Mouse (Mus musculus): ENCODE measurements around the gene Dazap2. TPM values are rescaled to one million over a fixed set of nuclear protein-coding genes. Genes with fewer than 3 reads are reported as not detected.
"Not testable (repeated sequence)": the region's sequence is repeated elsewhere in the genome, so short reads cannot be mapped to it uniquely, and the experiment has no call there.

The Dazap2 gene
- polyA plus RNA-seq, 1 experiment from 2014 or later, result 152 TPM

DNA sequence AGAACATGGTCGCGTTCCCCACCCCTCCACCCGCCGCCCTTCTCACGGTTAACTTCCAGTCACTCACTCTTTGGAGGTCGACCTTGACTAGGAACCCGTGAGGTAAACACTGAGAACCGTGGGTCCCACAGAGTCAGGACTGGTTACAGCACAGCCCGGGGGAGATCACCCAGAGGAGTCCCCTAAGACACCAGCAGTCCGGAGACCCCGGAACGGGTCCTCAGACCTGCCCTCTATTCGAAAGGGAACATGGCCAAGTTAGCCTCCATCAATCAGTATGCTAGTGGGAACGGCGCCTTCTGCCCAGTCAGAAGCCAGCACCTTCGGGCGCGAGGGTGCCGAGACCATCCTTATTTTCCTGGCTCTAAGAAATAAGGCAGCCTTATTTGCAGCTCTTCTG is 1.1 kb downstream of the Dazap2 start:
- Histone ChIP-seq H3K4me3 (replicated peaks; ENCODE audit: low read length) (peak overlapping the region; percentile 94), H3K9me3 (ENCODE audit: control insufficient read depth, low read length) (no peaks in the 10 kb centered on the region), H3K4me2 (ENCODE audit: low read length) (peak overlapping the region; percentile 76), H3K27ac (ENCODE audit: low read length) (peak overlapping the region; percentile 96), H3K9ac (replicated peaks; ENCODE audit: low read depth, low read length) (peak overlapping the region; percentile 97), H3K4me1 (replicated peaks; ENCODE audit: control insufficient read depth, insufficient read depth, low read length) (peaks cover 24% of the 10 kb centered on the region), H3K27me3 (replicated peaks; ENCODE audit: control insufficient read depth, insufficient read depth, low read length) (no peaks in the 10 kb centered on the region), H3K36me3 (ENCODE audit: control insufficient read depth, insufficient read depth) (peaks cover 22% of the 10 kb centered on the region)
- ATAC-seq, result peak; percentile 11
- WGBS, result under 1% methylated on average over 19 of the region's 19 CpGs

DNA sequence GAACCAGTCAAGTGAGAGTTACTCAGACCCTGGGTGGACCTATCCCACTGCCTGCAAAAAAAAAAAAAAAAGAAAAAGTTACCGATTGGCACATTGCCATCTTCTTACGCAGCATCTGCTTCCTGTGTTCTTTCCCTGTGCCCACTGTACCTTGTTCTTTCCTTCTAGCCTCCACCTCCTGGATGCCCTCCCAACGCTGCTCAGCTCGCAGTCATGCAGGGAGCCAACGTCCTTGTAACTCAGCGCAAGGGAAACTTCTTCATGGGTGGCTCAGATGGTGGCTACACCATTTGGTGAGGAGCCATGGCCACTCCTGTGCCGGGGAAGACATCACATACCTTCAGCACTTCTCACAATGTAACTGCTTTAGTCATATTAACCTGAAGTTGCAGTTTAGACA is 4.1 kb downstream of the Dazap2 start:
- WGBS, result 85% methylated on average over 7 of the region's 7 CpGs
- Histone ChIP-seq H3K9ac (replicated peaks; ENCODE audit: low read depth, low read length) (no peak overlapping the region), H3K4me1 (replicated peaks; ENCODE audit: control insufficient read depth, insufficient read depth, low read length) (peaks cover 14% of the 10 kb centered on the region), H3K4me3 (replicated peaks; ENCODE audit: low read length) (no peak overlapping the region), H3K27ac (ENCODE audit: low read length) (no peak overlapping the region), H3K9me3 (ENCODE audit: control insufficient read depth, low read length) (no peaks in the 10 kb centered on the region), H3K4me2 (ENCODE audit: low read length) (no peak overlapping the region), H3K27me3 (replicated peaks; ENCODE audit: control insufficient read depth, insufficient read depth, low read length) (no peaks in the 10 kb centered on the region), H3K36me3 (ENCODE audit: control insufficient read depth, insufficient read depth) (peaks cover 22% of the 10 kb centered on the region)
- no peak for ATAC-seq

DNA sequence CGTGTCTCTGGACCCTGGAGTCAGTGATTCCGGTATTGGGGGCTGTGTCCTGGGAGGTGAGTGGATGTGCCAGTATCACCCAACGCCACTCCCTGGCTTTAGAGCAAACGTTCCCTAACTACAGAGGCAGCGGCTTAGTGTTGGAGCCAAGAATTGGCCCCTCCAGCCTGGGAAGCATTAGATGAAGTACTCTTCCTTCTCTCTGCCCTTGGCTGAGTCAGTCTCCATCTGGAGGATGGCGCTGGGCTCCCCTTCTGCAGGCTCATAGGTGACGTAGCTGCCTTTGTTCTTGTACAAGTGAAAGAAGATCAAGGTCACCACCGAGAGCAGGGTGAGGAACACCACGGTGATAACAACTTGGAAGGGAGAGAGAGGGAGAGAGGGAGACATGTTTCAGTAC is 6.5 kb downstream of the Dazap2 start:
- 75% methylated on average over 9 of the region's 9 CpGs for WGBS
- not testable (repeated sequence) for H3K9me3 ChIP-seq (ENCODE audit: control insufficient read depth, low read length); H3K27me3 ChIP-seq (replicated peaks; ENCODE audit: control insufficient read depth, insufficient read depth, low read length); H3K27ac ChIP-seq (ENCODE audit: low read length); ATAC-seq; H3K4me3 ChIP-seq (replicated peaks; ENCODE audit: low read length); H3K9ac ChIP-seq (replicated peaks; ENCODE audit: low read depth, low read length); H3K4me2 ChIP-seq (ENCODE audit: low read length); H3K4me1 ChIP-seq (replicated peaks; ENCODE audit: control insufficient read depth, insufficient read depth, low read length)
- H3K36me3 ChIP-seq (ENCODE audit: control insufficient read depth, insufficient read depth), result peaks cover 22% of the 10 kb centered on the region

DNA sequence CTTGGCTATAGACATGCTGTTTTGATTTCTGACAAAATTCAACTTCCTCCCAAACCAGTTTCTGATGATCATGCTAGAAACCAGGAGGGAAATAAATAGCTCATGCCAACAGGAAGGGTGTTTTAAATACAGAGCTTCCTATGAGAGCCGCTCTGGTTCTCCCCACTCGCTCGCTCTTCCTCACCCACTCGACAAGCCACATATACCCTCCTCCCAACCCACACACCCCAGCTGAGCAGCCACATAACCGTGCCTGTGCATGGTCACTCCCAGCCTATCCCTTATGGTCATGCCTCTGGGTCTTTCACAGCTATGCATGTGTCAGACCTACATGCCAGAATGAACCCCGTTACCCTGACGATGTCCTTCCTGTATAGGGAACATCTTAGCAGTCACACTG is 7.0 kb downstream of the Dazap2 start:
- Histone ChIP-seq H3K4me2 (ENCODE audit: low read length) (no peak overlapping the region), H3K9me3 (ENCODE audit: control insufficient read depth, low read length) (no peaks in the 10 kb centered on the region), H3K36me3 (ENCODE audit: control insufficient read depth, insufficient read depth) (peaks cover 22% of the 10 kb centered on the region), H3K9ac (replicated peaks; ENCODE audit: low read depth, low read length) (no peak overlapping the region), H3K27ac (ENCODE audit: low read length) (no peak overlapping the region), H3K4me1 (replicated peaks; ENCODE audit: control insufficient read depth, insufficient read depth, low read length) (no peaks in the 10 kb centered on the region), H3K4me3 (replicated peaks; ENCODE audit: low read length) (no peak overlapping the region), H3K27me3 (replicated peaks; ENCODE audit: control insufficient read depth, insufficient read depth, low read length) (no peaks in the 10 kb centered on the region)
- WGBS, result 86% methylated on average over 7 of the region's 7 CpGs
- no peak for ATAC-seq

DNA sequence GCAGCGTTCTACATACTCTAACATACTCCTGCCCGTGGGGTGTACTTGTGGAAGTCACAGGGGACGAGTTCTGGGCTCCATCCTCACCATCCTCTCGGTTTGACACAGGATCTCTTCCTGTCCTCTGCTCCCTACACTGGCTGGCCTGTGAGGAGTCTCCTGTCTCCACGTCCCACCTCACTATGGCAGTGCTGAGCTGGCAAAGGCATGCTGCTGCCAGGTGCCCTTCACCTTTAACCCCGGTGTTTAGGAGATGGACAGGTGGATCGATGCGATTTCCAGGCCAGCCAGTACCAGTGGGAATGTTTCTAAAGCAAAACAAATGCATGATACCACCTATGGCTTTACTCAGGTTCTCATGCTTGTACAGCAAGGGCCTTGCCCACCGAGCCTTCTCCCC is 8.6 kb downstream of the Dazap2 start:
- H3K4me2 ChIP-seq (ENCODE audit: low read length), result no peak overlapping the region
- no peak for ATAC-seq

DNA sequence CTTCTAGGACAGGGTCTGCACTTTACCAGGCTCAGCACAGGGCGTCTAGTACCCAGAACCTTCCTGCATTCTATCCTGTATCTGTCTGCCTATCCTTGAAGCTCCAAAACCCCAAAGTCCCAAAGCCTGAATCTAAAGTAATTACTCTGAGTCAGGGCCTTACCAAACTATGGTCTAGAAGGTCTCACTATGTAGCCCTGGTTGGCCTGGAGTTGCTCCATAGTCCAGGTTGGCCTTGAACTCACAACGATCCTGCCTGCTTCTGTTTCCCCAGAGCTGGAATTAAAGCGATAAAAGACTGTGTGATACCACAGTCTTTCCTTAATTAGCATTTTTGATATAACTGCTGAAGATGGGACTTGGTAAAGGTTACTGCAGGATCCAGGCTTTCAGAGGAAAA is 9.3 kb downstream of the Dazap2 start:
- Histone ChIP-seq H3K4me1 (replicated peaks; ENCODE audit: control insufficient read depth, insufficient read depth, low read length) (0 out of 2 replicates have a peak, but pooled peaks cover 6% of the 10 kb centered on the region), H3K4me3 (replicated peaks; ENCODE audit: low read length) (no peak overlapping the region), H3K9ac (replicated peaks; ENCODE audit: low read depth, low read length) (no peak overlapping the region), H3K27me3 (replicated peaks; ENCODE audit: control insufficient read depth, insufficient read depth, low read length) (no peaks in the 10 kb centered on the region), H3K9me3 (ENCODE audit: control insufficient read depth, low read length) (no peaks in the 10 kb centered on the region), H3K27ac (ENCODE audit: low read length) (no peak overlapping the region), H3K4me2 (ENCODE audit: low read length) (no peak overlapping the region), H3K36me3 (ENCODE audit: control insufficient read depth, insufficient read depth) (peaks cover 11% of the 10 kb centered on the region)
- ATAC-seq, result no peak
- 84% methylated on average over 3 of the region's 3 CpGs for WGBS

More for the DNA sequence above, 8.6 kb downstream of the Dazap2 start:
- no peaks in the 10 kb centered on the region for H3K9me3 ChIP-seq (ENCODE audit: control insufficient read depth, low read length)
- 88% methylated on average over 9 of the region's 9 CpGs for WGBS
- no peaks in the 10 kb centered on the region for H3K27me3 ChIP-seq (replicated peaks; ENCODE audit: control insufficient read depth, insufficient read depth, low read length)
- 0 out of 2 replicates have a peak, but pooled peaks cover 6% of the 10 kb centered on the region for H3K4me1 ChIP-seq (replicated peaks; ENCODE audit: control insufficient read depth, insufficient read depth, low read length)
- H3K27ac ChIP-seq (ENCODE audit: low read length), result no peak overlapping the region
- H3K9ac ChIP-seq (replicated peaks; ENCODE audit: low read depth, low read length), result no peak overlapping the region
- H3K4me3 ChIP-seq (replicated peaks; ENCODE audit: low read length), result no peak overlapping the region
- H3K36me3 ChIP-seq (ENCODE audit: control insufficient read depth, insufficient read depth), result peaks cover 15% of the 10 kb centered on the region

DNA sequence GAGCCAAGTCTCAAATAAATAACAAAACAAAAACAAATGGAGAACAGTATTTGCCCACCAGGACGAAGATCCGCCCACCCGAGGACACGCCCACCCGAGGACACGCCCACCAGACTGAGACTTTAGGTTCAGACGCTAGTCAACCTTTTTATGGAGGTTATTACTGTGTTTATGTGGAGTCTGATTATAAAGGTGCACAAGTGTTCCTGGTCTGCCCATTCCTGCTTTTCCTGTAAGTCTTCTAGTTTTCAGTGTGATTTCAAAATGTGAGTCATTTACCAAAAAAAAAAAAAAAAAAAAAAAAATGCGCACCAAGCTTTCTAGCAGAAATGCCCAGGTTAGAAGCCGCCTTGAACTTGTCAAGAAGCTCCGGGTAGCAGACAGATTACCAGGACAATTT is 12.1 kb downstream of the Dazap2 start:
- H3K4me3 ChIP-seq (replicated peaks; ENCODE audit: low read length), result no peak overlapping the region
- no peaks in the 10 kb centered on the region for H3K36me3 ChIP-seq (ENCODE audit: control insufficient read depth, insufficient read depth)
- H3K9ac ChIP-seq (replicated peaks; ENCODE audit: low read depth, low read length), result no peak overlapping the region
- 0 out of 2 replicates have a peak, but pooled peaks cover 6% of the 10 kb centered on the region for H3K4me1 ChIP-seq (replicated peaks; ENCODE audit: control insufficient read depth, insufficient read depth, low read length)
- no peaks in the 10 kb centered on the region for H3K9me3 ChIP-seq (ENCODE audit: control insufficient read depth, low read length)
- H3K4me2 ChIP-seq (ENCODE audit: low read length), result no peak overlapping the region
- ATAC-seq, result no peak
- no peak overlapping the region for H3K27ac ChIP-seq (ENCODE audit: low read length)
- 16% methylated on average over 10 of the region's 10 CpGs for WGBS
- no peaks in the 10 kb centered on the region for H3K27me3 ChIP-seq (replicated peaks; ENCODE audit: control insufficient read depth, insufficient read depth, low read length)

DNA sequence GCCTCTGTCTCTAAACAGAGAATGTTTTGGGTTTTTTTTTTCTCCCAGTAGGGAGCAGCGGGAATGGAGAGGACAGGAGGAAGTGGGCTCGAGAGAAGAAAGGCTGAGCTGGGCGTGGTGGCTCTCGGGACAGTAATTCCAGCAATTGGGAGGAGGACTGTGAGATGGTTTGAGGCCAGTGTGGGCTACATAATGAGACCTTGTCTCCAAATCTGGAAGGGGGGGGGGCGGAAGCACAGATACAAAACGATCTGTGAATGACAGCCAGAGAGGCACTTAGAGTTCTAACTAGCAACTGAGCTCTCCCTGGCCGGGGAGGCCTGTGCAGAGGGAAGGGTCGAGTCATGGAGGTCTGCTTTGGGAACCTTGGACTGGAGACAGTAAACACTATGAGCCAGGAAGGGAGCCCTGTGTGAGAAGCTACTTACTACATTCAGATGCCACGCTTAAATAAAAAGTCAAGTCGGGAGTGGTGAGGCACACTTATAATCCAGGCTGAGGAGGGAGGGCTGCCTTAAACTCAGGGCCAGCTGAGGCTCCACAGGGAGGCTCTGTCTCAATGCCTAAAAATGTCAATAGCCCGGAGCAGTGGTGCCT is 12.7 kb downstream of the Dazap2 start:
- Histone ChIP-seq H3K9me3 (ENCODE audit: control insufficient read depth, low read length) (no peaks in the 10 kb centered on the region), H3K4me3 (replicated peaks; ENCODE audit: low read length) (no peak overlapping the region), H3K36me3 (ENCODE audit: control insufficient read depth, insufficient read depth) (no peaks in the 10 kb centered on the region), H3K4me2 (ENCODE audit: low read length) (no peak overlapping the region), H3K27me3 (replicated peaks; ENCODE audit: control insufficient read depth, insufficient read depth, low read length) (no peaks in the 10 kb centered on the region), H3K9ac (replicated peaks; ENCODE audit: low read depth, low read length) (no peak overlapping the region), H3K4me1 (replicated peaks; ENCODE audit: control insufficient read depth, insufficient read depth, low read length) (0 out of 2 replicates have a peak, but pooled peaks cover 6% of the 10 kb centered on the region), H3K27ac (ENCODE audit: low read length) (no peak overlapping the region)
- WGBS, result 3% methylated on average over 11 of the region's 11 CpGs
- no peak for ATAC-seq

DNA sequence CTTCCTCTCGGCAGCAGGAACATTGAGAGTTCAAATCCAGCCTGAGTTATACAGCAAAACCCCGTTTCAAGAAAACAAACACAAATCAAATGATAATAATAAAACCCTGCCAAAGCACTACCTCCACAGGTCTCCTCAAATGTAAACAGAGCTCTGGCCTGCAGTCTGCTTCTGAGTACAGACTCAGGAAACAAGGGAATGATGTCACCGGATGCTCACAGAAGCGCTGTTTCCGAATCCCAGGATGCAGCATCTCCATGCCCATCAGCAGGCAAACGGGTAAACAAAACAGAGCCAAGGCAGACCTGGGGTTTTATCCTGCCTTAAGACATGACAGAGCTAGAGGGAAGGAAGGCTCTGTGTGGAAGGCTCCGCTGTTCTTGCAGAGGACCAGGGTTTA is 13.6 kb downstream of the Dazap2 start:
- Histone ChIP-seq H3K4me1 (replicated peaks; ENCODE audit: control insufficient read depth, insufficient read depth, low read length) (0 out of 2 replicates have a peak, but pooled peaks cover 6% of the 10 kb centered on the region), H3K4me3 (replicated peaks; ENCODE audit: low read length) (no peak overlapping the region), H3K36me3 (ENCODE audit: control insufficient read depth, insufficient read depth) (no peaks in the 10 kb centered on the region), H3K27ac (ENCODE audit: low read length) (no peak overlapping the region), H3K4me2 (ENCODE audit: low read length) (no peak overlapping the region), H3K9me3 (ENCODE audit: control insufficient read depth, low read length) (no peaks in the 10 kb centered on the region), H3K9ac (replicated peaks; ENCODE audit: low read depth, low read length) (no peak overlapping the region), H3K27me3 (replicated peaks; ENCODE audit: control insufficient read depth, insufficient read depth, low read length) (0 out of 2 replicates have a peak, but pooled peaks cover 2% of the 10 kb centered on the region)
- ATAC-seq, result no peak
- WGBS, result 56% methylated on average over 7 of the region's 7 CpGs

DNA sequence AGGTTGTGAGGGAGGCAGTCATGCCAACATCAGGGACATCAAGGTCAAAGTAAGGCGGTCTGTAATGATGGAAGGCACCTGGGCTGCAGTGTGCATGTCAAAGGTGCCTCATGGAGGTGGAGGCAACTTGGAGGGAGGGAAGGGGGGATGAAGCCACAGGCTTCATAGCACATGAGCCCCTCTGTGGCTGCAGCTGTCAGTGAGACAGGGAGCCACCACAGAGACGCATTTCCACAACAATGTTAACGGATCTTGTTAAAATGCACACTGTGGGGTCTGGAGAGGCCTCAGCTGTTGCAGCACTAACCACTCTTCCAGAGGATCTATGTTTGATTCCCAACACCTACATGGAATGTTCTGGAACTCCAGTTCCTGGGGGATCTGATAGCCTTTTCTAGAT is 15.0 kb downstream of the Dazap2 start:
- no peak for ATAC-seq

More for the DNA sequence above, 15.0 kb downstream of the Dazap2 start:
- peaks cover 10% of the 10 kb centered on the region for H3K27me3 ChIP-seq (replicated peaks; ENCODE audit: control insufficient read depth, insufficient read depth, low read length)
- H3K4me3 ChIP-seq (replicated peaks; ENCODE audit: low read length), result no peak overlapping the region
- no peak overlapping the region for H3K27ac ChIP-seq (ENCODE audit: low read length)
- no peaks in the 10 kb centered on the region for H3K36me3 ChIP-seq (ENCODE audit: control insufficient read depth, insufficient read depth)
- H3K9ac ChIP-seq (replicated peaks; ENCODE audit: low read depth, low read length), result no peak overlapping the region
- 54% methylated on average over 3 of the region's 3 CpGs for WGBS
- H3K4me1 ChIP-seq (replicated peaks; ENCODE audit: control insufficient read depth, insufficient read depth, low read length), result 0 out of 2 replicates have a peak, but pooled peaks cover 6% of the 10 kb centered on the region
- no peak overlapping the region for H3K4me2 ChIP-seq (ENCODE audit: low read length)
- H3K9me3 ChIP-seq (ENCODE audit: control insufficient read depth, low read length), result no peaks in the 10 kb centered on the region

All from forebrain, embryonic 16.5 days (tissue).